Mouse (Mus musculus) adrenal gland, adult 2 months (tissue): ENCODE data around the gene Pdia5. TPM values are rescaled to one million over a fixed set of nuclear protein-coding genes. Genes with fewer than 3 reads are reported as not detected.

Experiments
- DNase-seq: peaks from one replicate; pipeline ENCODE4 v3.0.0; 2021
- polyA plus RNA-seq: library from polyadenylated mRNA; depleted of rRNA; stranded (reverse); fragments of >200 nt; gene quantifications from 2 replicates; pipeline ENCODE4 v1.2.3, GENCODE M21; 2012
- total RNA-seq, 2 experiments: library from RNA; stranded (reverse); gene quantifications; 2 replicates each; pipeline ENCODE4 v1.2.3; 2021

Gene Pdia5
- total and polyA plus RNA-seq, 3 experiments, result 5.1 to 20.8 (median 15.6) TPM

- no peak for DNase-seq
These were observed 49.2 kb downstream of the Pdia5 start for GRCm38 (mm10) chr16:35441346-35442025.

GRCm38 (mm10) chr16:35439046-35439445, 51.6 kb downstream of the Pdia5 start:
- DNase-seq, result peak; percentile 14

GRCm38 (mm10) chr16:35431608-35432007, 59.1 kb downstream of the Pdia5 start:
- no peak for DNase-seq

GRCm38 (mm10) chr16:35424926-35425325, 65.7 kb downstream of the Pdia5 start:
- DNase-seq, result no peak

- DNase-seq, result no peak
These were observed 67.2 kb downstream of the Pdia5 start for GRCm38 (mm10) chr16:35423250-35424139.

GRCm38 (mm10) chr16:35422705-35423104, 68.0 kb downstream of the Pdia5 start:
- DNase-seq, result no peak

GRCm38 (mm10) chr16:35422141-35422540, 68.5 kb downstream of the Pdia5 start:
- peak; percentile 22 for DNase-seq

GRCm38 (mm10) chr16:35414616-35415015, 76.1 kb downstream of the Pdia5 start:
- no peak for DNase-seq

GRCm38 (mm10) chr16:35406706-35407105, 84.0 kb downstream of the Pdia5 start:
- DNase-seq, result no peak

- no peak for DNase-seq
These were observed 84.5 kb downstream of the Pdia5 start for GRCm38 (mm10) chr16:35406166-35406565.

GRCm38 (mm10) chr16:35405348-35406080, 85.2 kb downstream of the Pdia5 start:
- no peak for DNase-seq

GRCm38 (mm10) chr16:35404864-35405263, 85.8 kb downstream of the Pdia5 start:
- no peak for DNase-seq

- DNase-seq, result no peak
These were observed 86.8 kb downstream of the Pdia5 start for GRCm38 (mm10) chr16:35403891-35404290.

- DNase-seq, result no peak
These were observed 87.3 kb downstream of the Pdia5 start for GRCm38 (mm10) chr16:35403356-35403755.

- DNase-seq, result peak; percentile 26
These were observed 97.9 kb downstream of the Pdia5 start for GRCm38 (mm10) chr16:35392813-35393212.

GRCm38 (mm10) chr16:35385654-35386053, 105.0 kb downstream of the Pdia5 start:
- DNase-seq, result no peak

GRCm38 (mm10) chr16:35380048-35380447, 110.6 kb downstream of the Pdia5 start:
- DNase-seq, result no peak

GRCm38 (mm10) chr16:35379344-35379743, 111.3 kb downstream of the Pdia5 start:
- peak; percentile 88 for DNase-seq

GRCm38 (mm10) chr16:35364063-35364428, 126.6 kb downstream of the Pdia5 start:
- DNase-seq, result no peak

- DNase-seq, result peak; percentile 97
These were observed 127.3 kb downstream of the Pdia5 start, which contains the start of gene Sec22a for GRCm38 (mm10) chr16:35363150-35364062. Sec22a (minus strand) TSS chr16:35363918.

- no peak for DNase-seq
These were observed 128.5 kb downstream of the Pdia5 start for GRCm38 (mm10) chr16:35362221-35362620.
